Mouse (Mus musculus): ENCODE measurements around the gene Klf16.

The Klf16 gene

GRCm38 (mm10) chr10:80546945-80547344 is 30.2 kb downstream of the Klf16 start:
- in situ Hi-C loops (cut with MboI, MseI) = no loop called here

- in situ Hi-C loops (cut with MboI, MseI) = no loop called here
These were observed 31.5 kb downstream of the Klf16 start for GRCm38 (mm10) chr10:80545590-80545989.

GRCm38 (mm10) chr10:80543873-80544272 is 33.2 kb downstream of the Klf16 start:
- in situ Hi-C loops (cut with MboI, MseI) = no loop called here

- in situ Hi-C loops (cut with MboI, MseI) = no loop called here
These were observed 37.6 kb downstream of the Klf16 start for GRCm38 (mm10) chr10:80539493-80539892.

- in situ Hi-C loops (cut with MboI, MseI) = no loop called here
These were observed 38.3 kb downstream of the Klf16 start, which contains the start of gene Atp8b3 for GRCm38 (mm10) chr10:80538710-80539394. Atp8b3 (minus strand) TSS chr10:80539124.

GRCm38 (mm10) chr10:80538180-80538579 is 38.9 kb downstream of the Klf16 start:
- in situ Hi-C loops (cut with MboI, MseI) = no loop called here

- in situ Hi-C loops (cut with MboI, MseI) = no loop called here
These were observed 41.4 kb downstream of the Klf16 start for GRCm38 (mm10) chr10:80535711-80536110.

GRCm38 (mm10) chr10:80535071-80535470 is 42.0 kb downstream of the Klf16 start:
- in situ Hi-C loops (cut with MboI, MseI) = no loop called here

- in situ Hi-C loops (cut with MboI, MseI) = no loop called here
These were observed 43.4 kb downstream of the Klf16 start for GRCm38 (mm10) chr10:80533704-80534103.

- in situ Hi-C loops (cut with MboI, MseI) = no loop called here
These were observed 44.3 kb downstream of the Klf16 start for GRCm38 (mm10) chr10:80532783-80533182.

GRCm38 (mm10) chr10:80526172-80526571 is 50.9 kb downstream of the Klf16 start:
- in situ Hi-C loops (cut with MboI, MseI) = no loop called here

- in situ Hi-C loops (cut with MboI, MseI) = no loop called here
These were observed 53.8 kb downstream of the Klf16 start for GRCm38 (mm10) chr10:80523299-80523698.

GRCm38 (mm10) chr10:80519287-80519686 is 57.8 kb downstream of the Klf16 start:
- in situ Hi-C loops (cut with MboI, MseI) = no loop called here

Data from regulatory T cell (primary cell).